Mouse (Mus musculus) activated CD4-positive, CD25-positive, alpha-beta regulatory T cell, adult 4 months (primary cell): ENCODE results near the gene Stat5a. TPM values are rescaled to one million over a fixed set of nuclear protein-coding genes. Genes with fewer than 3 reads are reported as not detected.

Source experiments
- ATAC-seq: one replicate; pipeline ENCODE4 v1.8.0; 2017
- polyA plus RNA-seq, 2 experiments: library from polyadenylated mRNA; unstranded; fragments of 100-300 nt; shearing (Covaris generic); gene quantifications; one replicate each; pipeline ENCODE4 v1.2.1; 2017

Stat5a gene
- polyA plus RNA-seq, 2 experiments from 2014 or later = 23.8 to 37.0 TPM

DNA sequence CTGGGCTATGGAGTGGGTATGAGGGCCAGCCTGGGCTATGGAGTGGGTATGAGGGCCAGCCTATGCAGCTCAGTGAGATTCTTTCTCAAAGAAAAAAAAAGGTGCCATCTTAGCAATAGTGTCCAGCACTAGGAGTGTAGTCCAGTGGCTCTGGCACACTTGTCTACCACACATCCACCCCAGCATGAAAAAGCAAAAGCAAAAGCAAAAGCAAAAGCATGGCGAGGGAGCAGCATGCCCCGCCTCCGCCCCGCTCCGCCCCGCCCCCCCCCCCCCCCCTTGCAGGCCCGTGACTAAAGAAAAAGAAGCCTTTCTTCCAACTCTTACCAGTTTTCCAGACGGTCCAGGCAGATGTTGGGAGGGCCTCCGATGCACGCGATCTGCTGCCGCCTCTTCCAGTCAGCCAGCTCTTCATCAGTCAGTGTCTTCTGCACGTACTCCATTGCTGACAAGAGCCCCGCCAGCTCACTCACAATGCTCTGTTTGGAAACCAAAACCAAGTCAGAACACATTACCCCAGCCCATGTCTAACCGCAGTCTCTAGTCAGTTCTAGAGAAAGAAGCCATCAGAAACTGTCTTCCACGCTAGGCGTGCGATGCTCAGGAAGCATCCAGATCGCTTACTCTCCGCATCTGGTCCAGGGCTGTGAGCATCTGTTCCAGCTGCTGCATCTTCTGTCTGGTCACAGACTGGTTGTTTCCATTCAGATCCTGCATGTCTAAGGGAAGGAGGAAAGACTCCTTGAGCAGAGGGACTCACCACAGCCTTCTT lies 45.6 kb downstream of the Stat5a start:
- peak; percentile 91 for ATAC-seq

- no peak for ATAC-seq
Observed at GRCm38 (mm10) chr11:100905929-100906328, 46.8 kb downstream of the Stat5a start.

DNA sequence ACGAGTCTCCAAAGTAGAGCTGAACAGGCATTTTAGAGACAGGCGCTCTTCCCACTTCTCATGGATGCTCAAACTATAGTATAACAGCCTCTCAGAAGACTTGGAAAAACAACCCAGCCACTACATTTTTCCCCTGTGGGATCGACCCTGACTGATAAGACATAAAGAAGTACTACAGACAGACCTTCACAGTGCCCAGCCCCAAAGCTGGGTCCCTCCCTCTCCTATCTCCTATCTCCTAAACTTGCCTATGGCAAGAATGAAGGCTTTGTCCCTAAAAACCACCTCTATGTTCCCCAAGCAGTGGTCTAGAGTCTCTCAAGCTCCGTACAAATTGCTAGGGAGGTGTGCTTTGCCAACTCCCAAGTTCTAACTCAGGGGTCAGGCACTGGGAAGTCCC lies 47.7 kb downstream of the Stat5a start:
- no peak for ATAC-seq

DNA sequence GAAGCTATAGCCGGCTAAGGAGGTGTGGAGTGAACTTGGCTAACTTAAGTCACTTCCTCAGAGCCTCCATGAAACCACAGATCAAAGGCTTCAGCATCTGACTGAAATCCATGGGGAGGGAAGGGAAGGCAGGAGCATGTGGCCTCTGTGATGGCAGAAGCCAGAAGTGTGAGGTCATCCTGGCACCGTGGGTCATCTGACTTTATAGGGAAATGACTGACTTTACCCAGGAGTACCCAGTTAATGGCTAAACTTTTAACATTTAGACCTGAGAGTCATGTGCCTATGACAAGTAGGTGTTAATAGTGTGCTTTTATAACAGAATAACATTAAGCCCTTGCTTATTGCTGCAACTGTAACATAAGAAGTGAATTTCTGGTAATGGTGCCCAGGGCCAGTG lies 49.0 kb downstream of the Stat5a start:
- no peak for ATAC-seq

DNA sequence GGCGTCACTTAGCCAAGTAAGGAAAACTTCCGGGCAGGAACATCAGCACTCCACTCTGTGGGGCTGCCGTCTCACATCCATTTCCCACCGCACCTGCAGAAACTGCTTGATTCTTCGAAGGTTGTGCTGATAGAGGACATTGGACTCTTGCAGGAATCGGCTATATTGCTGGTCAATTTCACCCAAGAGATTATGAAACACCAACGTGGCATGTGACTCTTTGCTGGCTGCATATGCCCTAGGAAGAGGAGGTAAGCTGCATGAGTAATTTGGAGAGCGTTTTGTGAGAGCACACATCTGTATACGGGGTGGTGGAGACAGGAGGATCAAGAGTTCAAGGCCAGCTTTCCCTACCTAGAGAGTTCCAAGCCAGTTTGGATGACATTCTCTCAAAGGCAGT lies 49.4 kb downstream of the Stat5a start:
- no peak for ATAC-seq

GRCm38 (mm10) chr11:100912401-100913155 lies 53.4 kb downstream of the Stat5a start:
- peak; percentile 73 for ATAC-seq

DNA sequence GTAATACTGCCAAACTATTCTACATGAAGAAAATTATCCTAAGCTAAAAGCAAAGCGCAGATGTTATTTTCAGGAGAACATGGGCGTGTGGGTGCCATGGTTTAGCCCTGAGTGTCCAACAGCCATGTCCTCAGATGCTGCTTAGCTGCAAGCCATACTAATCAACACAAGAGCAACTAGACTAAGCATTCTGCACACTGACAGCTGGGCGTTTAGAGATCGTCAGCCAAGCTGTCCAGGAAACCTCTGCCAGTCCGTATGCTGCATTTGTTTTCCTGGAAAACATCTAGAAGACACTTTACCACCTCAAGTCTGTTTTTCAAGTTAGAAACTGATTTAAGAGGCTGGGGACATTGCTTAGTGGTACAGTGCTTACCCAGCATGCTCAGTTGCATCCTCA lies 55.3 kb downstream of the Stat5a start:
- ATAC-seq = no peak

DNA sequence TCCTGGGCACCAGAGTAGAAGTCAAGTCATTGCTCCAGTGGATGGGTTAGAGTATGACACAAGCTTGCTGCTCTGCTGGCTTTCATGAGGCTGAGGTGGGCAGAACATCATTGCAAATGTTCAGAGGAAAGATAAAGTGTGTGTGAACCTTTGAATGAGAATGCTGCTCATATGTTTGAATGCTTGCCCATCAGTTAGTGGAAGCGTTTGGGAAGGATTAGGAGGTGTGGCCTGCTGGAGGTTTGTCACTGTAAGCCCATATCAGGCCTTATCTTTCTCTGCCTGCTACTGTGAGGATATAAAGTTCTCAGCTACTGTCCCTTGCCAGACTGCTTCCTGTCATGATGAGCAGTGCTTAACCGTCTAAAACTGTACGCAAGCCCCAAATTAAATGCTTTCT lies 55.9 kb downstream of the Stat5a start:
- no peak for ATAC-seq

DNA sequence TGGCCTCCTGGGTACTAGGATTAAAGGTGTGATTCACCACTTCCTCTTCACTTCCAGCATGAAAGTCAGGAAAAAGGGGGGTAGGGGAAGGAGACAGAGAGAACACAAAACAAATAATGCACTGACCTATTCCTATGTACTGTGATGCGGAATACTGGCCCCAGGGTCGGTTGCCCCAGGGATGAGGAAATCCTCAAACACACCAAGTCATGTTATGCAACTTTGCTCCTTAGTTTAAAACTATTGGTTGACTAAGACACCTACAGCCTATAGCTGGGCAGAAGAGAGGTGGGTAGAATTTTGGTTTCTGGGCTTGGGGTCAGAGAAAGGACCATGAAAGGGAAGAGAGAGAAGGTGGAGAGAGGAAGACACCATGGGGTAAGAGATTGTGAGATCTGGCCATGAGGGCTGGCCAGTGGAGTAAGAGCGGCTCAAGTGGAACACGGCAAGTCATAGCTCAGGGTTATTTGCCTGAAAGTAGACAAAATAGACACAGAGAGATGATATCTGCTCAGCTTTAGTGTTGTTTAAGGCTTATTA lies 57.4 kb downstream of the Stat5a start:
- ATAC-seq = no peak

DNA sequence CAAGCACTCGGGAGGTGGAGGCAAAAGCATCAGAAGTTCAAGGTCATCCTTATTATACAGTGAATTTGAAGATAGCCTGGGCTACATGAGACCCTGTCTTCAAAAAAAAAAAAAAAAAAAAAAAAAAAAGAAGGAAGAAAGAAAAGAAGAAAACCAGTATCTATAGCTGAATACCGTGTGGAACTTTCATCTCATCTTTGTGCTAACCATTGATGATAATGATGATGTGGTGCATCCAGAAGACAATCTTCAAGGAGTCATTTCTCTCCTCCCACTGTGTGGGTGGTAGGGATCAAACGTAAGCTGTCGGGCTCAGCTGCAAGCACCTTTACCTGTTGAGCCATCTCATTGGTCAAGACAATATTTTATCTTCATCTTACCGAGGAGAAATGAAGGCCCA lies 58.9 kb downstream of the Stat5a start:
- no peak for ATAC-seq

DNA sequence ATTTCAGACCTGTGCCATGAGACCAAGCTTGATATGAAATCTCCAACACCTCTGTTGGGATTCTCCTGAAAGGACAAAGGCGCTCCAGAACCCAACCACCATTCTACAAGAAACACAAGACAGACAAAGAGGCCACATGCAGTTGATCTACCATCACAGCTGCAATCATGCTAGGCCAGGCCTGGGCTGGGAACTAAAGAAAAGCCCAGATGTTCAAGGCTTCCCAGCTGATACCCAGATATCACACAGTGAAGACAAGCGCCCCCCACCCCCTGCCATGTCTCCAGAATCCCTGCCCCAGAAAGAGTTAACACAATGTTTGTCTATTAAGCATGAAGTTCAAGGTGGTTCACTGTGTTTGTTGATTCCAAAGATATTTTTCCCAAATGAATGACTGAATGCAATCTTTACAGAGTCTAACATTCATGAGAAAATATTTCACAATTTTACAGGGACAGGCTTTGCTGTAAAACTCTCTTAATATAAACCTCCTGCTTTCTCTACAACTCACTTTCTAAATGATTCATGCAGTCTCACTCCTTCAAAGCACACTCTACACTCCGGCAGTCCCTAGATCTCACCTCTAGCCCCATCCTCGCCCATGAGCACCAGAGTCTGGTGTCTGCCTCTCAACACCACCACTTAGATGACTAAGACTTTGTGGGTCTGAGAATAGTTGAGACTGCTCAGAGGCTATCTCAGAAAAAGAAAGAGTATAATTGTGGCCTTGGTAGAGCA lies 61.9 kb downstream of the Stat5a start:
- ATAC-seq = peak; percentile 43

- no peak for ATAC-seq
Observed at GRCm38 (mm10) chr11:100924386-100924919, 65.3 kb downstream of the Stat5a start.

GRCm38 (mm10) chr11:100927386-100927785 lies 68.2 kb downstream of the Stat5a start:
- no peak for ATAC-seq

DNA sequence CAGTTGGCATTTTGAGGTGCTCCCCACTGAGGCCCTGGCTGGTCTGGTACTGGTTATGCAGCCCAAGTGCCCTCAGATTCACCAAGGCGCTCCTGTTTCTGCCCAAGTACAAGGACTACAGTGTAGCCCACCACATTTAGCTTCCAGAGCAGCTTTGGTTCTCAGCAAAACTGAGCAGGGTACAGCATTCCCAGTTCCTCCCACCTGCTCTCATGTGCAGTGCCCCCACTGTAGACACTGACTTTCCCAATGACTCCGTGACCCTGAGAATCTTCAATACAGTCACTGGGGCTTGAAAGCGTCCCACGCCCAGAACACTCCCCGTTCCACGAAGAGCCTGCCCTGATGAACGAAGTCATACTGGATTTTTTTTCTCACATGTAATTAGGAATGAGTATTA lies 71.5 kb downstream of the Stat5a start:
- ATAC-seq = no peak

DNA sequence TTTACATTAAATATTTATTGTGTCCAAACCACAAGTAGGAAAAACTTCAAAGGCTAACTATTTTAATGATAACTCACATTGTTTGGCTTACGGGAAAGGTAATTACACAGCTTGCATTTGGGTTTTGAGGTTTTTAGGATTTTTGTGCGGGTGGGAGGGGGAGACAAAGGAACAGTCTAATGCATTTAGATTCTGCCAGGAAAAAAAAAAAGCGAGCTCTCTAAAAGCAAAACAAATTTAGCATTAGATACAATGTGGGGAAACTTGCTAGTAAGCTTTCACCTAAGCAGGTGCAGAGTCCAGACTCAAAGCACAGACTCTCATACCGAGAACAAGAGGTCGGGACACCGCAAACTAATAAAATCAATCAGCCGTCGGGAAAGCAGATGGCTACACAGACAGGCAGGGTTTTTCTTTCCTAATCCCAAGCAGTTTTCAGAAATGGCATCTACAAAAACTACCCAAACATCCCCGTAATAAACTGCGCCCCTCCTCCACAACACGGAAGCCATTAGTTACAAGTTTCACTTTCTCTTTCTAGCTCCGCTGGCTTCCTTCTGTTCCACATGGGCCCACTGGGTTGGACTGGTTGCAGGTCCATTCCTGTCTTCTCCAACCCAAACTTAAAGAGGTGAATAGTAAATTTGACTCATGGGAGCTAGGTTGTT lies 72.2 kb downstream of the Stat5a start:
- peak; percentile 87 for ATAC-seq

Other genes starting within 250 kb of the Stat5a start
- gene Nkiras2, start 240.1 kb upstream of the Stat5a start, polyA plus RNA-seq = 10 to 100 TPM; 28.2 to 28.8 TPM
- gene Dnajc7, start 239.2 kb upstream of the Stat5a start, polyA plus RNA-seq = 100 to 1,000 TPM; 237 to 338 TPM
- under 1 TPM in 1 of 2 experiments, not detected in 1; 0.17 TPM for gene Zfp385c, start 166.9 kb upstream of the Stat5a start, polyA plus RNA-seq
- gene Dhx58, start 155.1 kb upstream of the Stat5a start, polyA plus RNA-seq = 10 to 100 TPM; 25.3 to 42.0 TPM
- gene Kat2a, start 146.9 kb upstream of the Stat5a start, polyA plus RNA-seq = 10 to 100 TPM; 11.2 to 13.3 TPM
- under 1 TPM; 0.70 to 0.78 TPM for gene Hspb9, start 145.5 kb upstream of the Stat5a start, polyA plus RNA-seq
- 10 to 100 TPM; 29.0 to 44.1 TPM for gene Rab5c, start 121.1 kb upstream of the Stat5a start, polyA plus RNA-seq
- under 1 TPM; 0.11 to 0.34 TPM for gene Kcnh4, start 99.4 kb upstream of the Stat5a start, polyA plus RNA-seq
- not detected for gene Hcrt, start 96.4 kb upstream of the Stat5a start, polyA plus RNA-seq
- gene Ghdc, start 88.4 kb upstream of the Stat5a start, polyA plus RNA-seq = 1 to 10 TPM; 3.2 to 5.3 TPM
- gene Stat5b, start 8.6 kb upstream of the Stat5a start, polyA plus RNA-seq = 10 to 100 TPM; 27.8 to 37.2 TPM
- 10 to 100 TPM; 71.0 to 82.0 TPM for gene Stat3, start 80.2 kb downstream of the Stat5a start, polyA plus RNA-seq
- gene Cavin1, start 111.5 kb downstream of the Stat5a start, polyA plus RNA-seq = under 1 TPM; 0.12 to 0.13 TPM
- gene Atp6v0a1, start 150.1 kb downstream of the Stat5a start, polyA plus RNA-seq = 1 to 10 TPM; 4.3 to 4.7 TPM
- 1 to 10 TPM; 6.8 to 9.0 TPM for gene Naglu, start 210.7 kb downstream of the Stat5a start, polyA plus RNA-seq
- gene Hsd17b1, start 219.1 kb downstream of the Stat5a start, polyA plus RNA-seq = not detected
- gene Coasy, start 223.2 kb downstream of the Stat5a start, polyA plus RNA-seq = 10 to 100 TPM; 17.9 to 22.1 TPM
- gene Mlx, start 227.9 kb downstream of the Stat5a start, polyA plus RNA-seq = 10 to 100 TPM; 51.8 to 71.5 TPM
- gene Psmc3ip, start 236.1 kb downstream of the Stat5a start, polyA plus RNA-seq = 10 to 100 TPM; 12.3 to 13.4 TPM